19 mouse cellular contexts compared by ENCODE assay signal in genomic region chr4:87658316-87658715, GRCm38 (mm10).
DNase-seq lines count a peak whose midpoint lies in the region; ATAC-seq and TF ChIP-seq lines count a peak whose summit lies in the region.
"Had no signal": no experiment of that assay in that cellular context is flagged by ENCODE, and none has a peak within 500 bp of the region (broad histone marks: within the 10 kb centered on the region; RNA-seq: fewer than 3 reads in every experiment).

No protein-coding gene starts in this region.

- ATAC-seq in hindbrain, postnatal 0 days, result peak; percentile 58
- no peak for ATAC-seq in hindbrain, embryonic 14.5 days (ENCODE audit: low FRiP score)
- ATAC-seq: CD4-positive, CD25-positive, alpha-beta regulatory T cell, adult 4 months; lung, postnatal 0 days had no signal

- H3K4me1 ChIP-seq in heart, embryonic 10.5 days, result peaks cover 48% of the 10 kb centered on the region
- peaks cover 7% of the 10 kb centered on the region; the same call in 1 of the 2 replicates for H3K4me1 ChIP-seq in hindbrain, postnatal 0 days (ENCODE audit: insufficient read depth, low read length)
- 0 out of 2 replicates have a peak, but pooled peaks cover 5% of the 10 kb centered on the region for H3K4me1 ChIP-seq in hindbrain, embryonic 14.5 days (replicated peaks; ENCODE audit: control insufficient read depth, insufficient read depth, low read length)

- no peak overlapping the region for H3K9ac ChIP-seq in hindbrain, postnatal 0 days (replicated peaks; ENCODE audit: low read length)
- no peak overlapping the region for H3K9ac ChIP-seq in hindbrain, embryonic 14.5 days
- H3K9ac ChIP-seq: embryonic facial prominence, embryonic 12.5 days; neural tube, embryonic 13.5 days had no signal

- peak overlapping the region; percentile 47; the same call in 1 of the 2 replicates for H3K27ac ChIP-seq in heart, embryonic 10.5 days
- no peak overlapping the region for H3K27ac ChIP-seq in hindbrain, postnatal 0 days
- no peak overlapping the region for H3K27ac ChIP-seq in hindbrain, embryonic 14.5 days
- H3K27ac ChIP-seq: embryonic facial prominence, embryonic 12.5 days; heart, adult 2 months; neural tube, embryonic 13.5 days had no signal

- no peaks in the 10 kb centered on the region for H3K36me3 ChIP-seq in heart, embryonic 10.5 days
- H3K36me3 ChIP-seq in hindbrain, postnatal 0 days (ENCODE audit: insufficient read depth, low read length), result no peaks in the 10 kb centered on the region
- no peaks in the 10 kb centered on the region for H3K36me3 ChIP-seq in hindbrain, embryonic 14.5 days (replicated peaks; ENCODE audit: control insufficient read depth, insufficient read depth)
- H3K36me3 ChIP-seq: embryonic facial prominence, embryonic 12.5 days; neural tube, embryonic 13.5 days had no signal

- DNase-seq in heart, embryonic 10.5 days (ENCODE audit: low spot score), result no peak
- no peak for DNase-seq in heart, postnatal 4 days
- DNase-seq in hindbrain, postnatal 0 days (ENCODE audit: low spot score), result peak; percentile 60
- no peak for DNase-seq in hindbrain, embryonic 14.5 days (ENCODE audit: low spot score)
- DNase-seq in left cerebral cortex, postnatal 4 days, result peak; percentile 33
- no peak for DNase-seq in left cerebral cortex, adult 8-10 months (ENCODE audit: low spot score in 2 of 2)
- DNase-seq in brain, adult 2 months (ENCODE audit: low read depth, low spot score), result peak; percentile 23
- DNase-seq: adrenal gland, postnatal 25 days; cerebellum, adult 11 months; gastrocnemius, postnatal 36 days; heart, adult 2 months; kidney, adult 9 months; retina, postnatal 1 day had no signal

- no peaks in the 10 kb centered on the region for H3K27me3 ChIP-seq in heart, embryonic 10.5 days (ENCODE audit: insufficient read depth, poor library complexity, severe bottlenecking)
- H3K27me3 ChIP-seq in hindbrain, postnatal 0 days (ENCODE audit: insufficient read depth, low read length), result no peaks in the 10 kb centered on the region
- H3K27me3 ChIP-seq in hindbrain, embryonic 14.5 days (ENCODE audit: control insufficient read depth, insufficient read depth, low read length), result no peaks in the 10 kb centered on the region
- H3K27me3 ChIP-seq: embryonic facial prominence, embryonic 12.5 days; neural tube, embryonic 13.5 days had no signal

- no peak for TF ChIP-seq CTCF in hindbrain, postnatal 0 days (IDR thresholded peaks at IDR 0.05; ENCODE audit: low read depth)

- intact Hi-C loops in left cerebral cortex, postnatal 4 days (cut with DNase I), result no loop called here

- H3K9me3 ChIP-seq in heart, embryonic 10.5 days, result no peaks in the 10 kb centered on the region
- no peaks in the 10 kb centered on the region for H3K9me3 ChIP-seq in hindbrain, postnatal 0 days (ENCODE audit: low read length)
- H3K9me3 ChIP-seq in hindbrain, embryonic 14.5 days (ENCODE audit: control insufficient read depth, low read length), result no peaks in the 10 kb centered on the region
- H3K9me3 ChIP-seq: embryonic facial prominence, embryonic 12.5 days; neural tube, embryonic 13.5 days had no signal

- H3K4me3 ChIP-seq in heart, embryonic 10.5 days, result no peak overlapping the region
- H3K4me3 ChIP-seq in hindbrain, postnatal 0 days (ENCODE audit: low read length), result no peak overlapping the region
- H3K4me3 ChIP-seq in hindbrain, embryonic 14.5 days (replicated peaks; ENCODE audit: low read length), result no peak overlapping the region
- H3K4me3 ChIP-seq: embryonic facial prominence, embryonic 12.5 days; heart, adult 2 months; myocyte; neural tube, embryonic 13.5 days had no signal

- H3K4me2 ChIP-seq in hindbrain, postnatal 0 days (ENCODE audit: low read depth, low read length), result no peak overlapping the region
- no peak overlapping the region for H3K4me2 ChIP-seq in hindbrain, embryonic 14.5 days (replicated peaks)
- H3K4me2 ChIP-seq: embryonic facial prominence, embryonic 12.5 days; midbrain, embryonic 11.5 days; neural tube, embryonic 13.5 days had no signal

- 52% methylated on average over 4 of the region's 4 CpGs for WGBS in heart, embryonic 10.5 days
- WGBS in hindbrain, postnatal 0 days, result 19% methylated on average over 4 of the region's 4 CpGs
- WGBS in hindbrain, embryonic 14.5 days, result 25% methylated on average over 4 of the region's 4 CpGs

Comparison
In these comparisons a context has a peak if more than half of its experiments do, and no peak if none do; other contexts are left out.
1. DNase-seq: peak in hindbrain, postnatal 0 days (single experiment), left cerebral cortex, postnatal 4 days (single experiment) and brain, adult 2 months (single experiment); none in heart, embryonic 10.5 days (single experiment), heart, postnatal 4 days (single experiment), hindbrain, embryonic 14.5 days (single experiment) and left cerebral cortex, adult 8-10 months (0 of 2).